Mouse (Mus musculus) stomach, embryonic 16.5 days (tissue): ENCODE data around the gene Nlrp3. TPM values are rescaled to one million over a fixed set of nuclear protein-coding genes. Genes with fewer than 3 reads are reported as not detected.

ENCODE experiments used
- ATAC-seq: fragments of 200-750 bp; cut with Nextera tagmentation; 2 replicates; pipeline ENCODE4 v1.8.0; 2017; ENCODE audit warnings: moderate number of reproducible peaks, moderate TSS enrichment; ENCODE audit not compliant: insufficient read depth, low FRiP score
- H3K27ac ChIP-seq: fragments of 300-500 bp; sonication (generic); 2 replicates; pipeline ENCODE4 v1.5.1; 2014; ENCODE audit warnings: low read length
- H3K27me3 ChIP-seq: fragments of 300-500 bp; sonication (generic); 2 replicates; pipeline ENCODE4 v1.6.1; 2014; ENCODE audit warnings: low read length, control low read depth, mixed read lengths; ENCODE audit not compliant: control insufficient read depth, insufficient read depth
- H3K36me3 ChIP-seq: fragments of 300-500 bp; sonication (generic); 2 replicates; pipeline ENCODE4 v1.6.1; 2014; ENCODE audit warnings: low read length; ENCODE audit not compliant: control insufficient read depth, insufficient read depth
- H3K4me1 ChIP-seq: fragments of 300-500 bp; sonication (generic); 2 replicates; pipeline ENCODE4 v1.6.1; 2014; ENCODE audit warnings: low read length, control low read depth, mixed read lengths; ENCODE audit not compliant: control insufficient read depth, insufficient read depth
- H3K4me2 ChIP-seq: fragments of 300-500 bp; sonication (generic); 2 replicates; pipeline ENCODE4 v1.6.1; 2014; ENCODE audit warnings: low read depth, low read length, mixed read lengths
- H3K4me3 ChIP-seq: fragments of 300-500 bp; sonication (generic); replicated peaks from 2 replicates; pipeline ENCODE4 v1.5.1; 2014; ENCODE audit warnings: mild to moderate bottlenecking, low read length
- H3K9ac ChIP-seq: fragments of 300-500 bp; sonication (generic); 2 replicates; pipeline ENCODE4 v1.6.1; 2014; ENCODE audit warnings: low read length
- H3K9me3 ChIP-seq: fragments of 300-500 bp; sonication (generic); replicated peaks from 2 replicates; pipeline ENCODE4 v1.6.1; 2016; ENCODE audit warnings: low read length, control low read depth; ENCODE audit not compliant: control insufficient read depth
- WGBS: fragments of 180-500 bp; shearing (Covaris S2); extraction: QIAGEN DNeasy Blood & Tissue Kit; methylation state at CpG from one replicate; pipeline ENCODE4 v1.1.7; 2014; 5-methylcytosine and 5-hydroxymethylcytosine counted together
- polyA plus RNA-seq: library from polyadenylated mRNA; unstranded; fragments of >200 nt; fragmentation: Nextera tagmentation; extraction: Ambion mirVana; gene quantifications from 2 replicates; pipeline ENCODE4 v1.2.1, GENCODE M21; 2015

The Nlrp3 gene
- polyA plus RNA-seq, 1 experiment from 2014 or later: 0.62 TPM

DNA sequence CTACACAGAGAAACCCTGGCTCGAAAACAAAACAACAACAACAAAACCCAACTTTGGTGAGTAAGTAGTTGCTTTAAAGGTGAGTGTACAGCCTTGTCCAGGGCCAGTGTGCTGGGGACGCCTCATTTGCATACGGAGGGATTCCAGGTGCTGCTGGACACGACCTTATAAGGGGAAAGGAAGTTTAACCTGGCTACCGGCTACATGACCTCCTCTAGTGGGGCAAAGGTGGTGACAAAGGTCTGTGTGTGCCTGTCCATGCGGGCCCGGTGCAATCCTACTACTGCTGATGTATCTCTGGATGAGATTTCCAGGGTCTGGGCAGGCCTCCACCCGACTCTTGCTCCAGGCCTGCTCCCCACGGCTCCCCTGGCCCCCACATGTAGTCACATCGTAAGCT, 28.6 kb upstream of the Nlrp3 start:
- 86% methylated on average over 10 of the region's 10 CpGs for WGBS
- no peak for ATAC-seq

DNA sequence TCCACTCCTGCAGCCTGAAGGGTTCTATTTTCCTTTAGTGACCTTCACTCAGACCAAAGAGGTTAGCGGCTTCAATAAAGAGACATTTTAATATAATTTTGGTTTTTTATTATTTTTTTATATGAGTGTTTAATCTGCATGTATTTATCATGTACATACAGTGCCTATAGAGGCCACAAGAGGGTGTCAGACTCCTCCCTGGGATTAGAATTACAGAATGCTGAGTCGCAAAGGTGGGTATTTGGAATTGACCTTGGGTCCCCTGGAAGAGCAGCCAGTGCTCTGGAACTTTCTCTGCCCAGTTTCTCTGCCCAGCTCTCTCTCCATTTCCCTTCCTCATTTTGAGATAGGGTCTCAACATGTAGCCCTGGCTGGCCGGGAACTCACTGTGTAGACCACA, 27.8 kb upstream of the Nlrp3 start:
- no peak for ATAC-seq
- Histone ChIP-seq H3K27me3 (no peaks in the 10 kb centered on the region), H3K4me2 (no peak overlapping the region), H3K4me1 (no peaks in the 10 kb centered on the region), H3K36me3 (no peaks in the 10 kb centered on the region), H3K9ac (no peak overlapping the region), H3K27ac (no peak overlapping the region), H3K9me3 (no peaks in the 10 kb centered on the region), H3K4me3 (no peak overlapping the region)
- WGBS: 77% methylated on average over 3 of the region's 3 CpGs

More for the DNA sequence above, 28.6 kb upstream of the Nlrp3 start:
- no peaks in the 10 kb centered on the region for H3K36me3 ChIP-seq
- no peak overlapping the region for H3K27ac ChIP-seq
- no peaks in the 10 kb centered on the region for H3K27me3 ChIP-seq
- H3K9me3 ChIP-seq: no peaks in the 10 kb centered on the region
- H3K9ac ChIP-seq: no peak overlapping the region
- H3K4me2 ChIP-seq: no peak overlapping the region
- H3K4me3 ChIP-seq: no peak overlapping the region
- peaks cover under 1% of the 10 kb centered on the region; the same call in 1 of the 2 replicates for H3K4me1 ChIP-seq

DNA sequence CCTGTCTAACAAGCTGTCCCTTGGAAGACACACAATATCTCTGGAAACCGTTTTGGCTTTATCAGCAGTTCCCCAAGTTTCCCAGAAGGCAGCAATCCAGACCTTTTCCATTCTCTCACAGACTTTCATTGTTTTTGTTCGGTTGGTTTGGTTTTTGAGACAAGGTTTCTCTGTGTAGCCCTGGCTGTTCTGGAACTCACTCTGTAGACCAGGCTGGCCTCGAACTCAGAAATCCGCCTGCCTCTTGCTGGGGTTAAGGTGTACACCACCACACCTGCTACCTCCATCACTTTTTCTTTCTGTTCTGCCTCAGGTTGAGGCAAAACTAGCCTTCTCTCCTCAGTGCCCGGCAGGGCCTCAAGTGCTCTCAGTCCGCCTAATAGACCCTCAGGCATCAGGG, 27.0 kb upstream of the Nlrp3 start:
- Histone ChIP-seq H3K4me2 (no peak overlapping the region), H3K9me3 (no peaks in the 10 kb centered on the region), H3K4me3 (no peak overlapping the region), H3K27me3 (no peaks in the 10 kb centered on the region), H3K9ac (no peak overlapping the region), H3K4me1 (no peaks in the 10 kb centered on the region), H3K36me3 (no peaks in the 10 kb centered on the region), H3K27ac (no peak overlapping the region)
- no peak for ATAC-seq
- WGBS: 61% methylated on average over 6 of the region's 6 CpGs

DNA sequence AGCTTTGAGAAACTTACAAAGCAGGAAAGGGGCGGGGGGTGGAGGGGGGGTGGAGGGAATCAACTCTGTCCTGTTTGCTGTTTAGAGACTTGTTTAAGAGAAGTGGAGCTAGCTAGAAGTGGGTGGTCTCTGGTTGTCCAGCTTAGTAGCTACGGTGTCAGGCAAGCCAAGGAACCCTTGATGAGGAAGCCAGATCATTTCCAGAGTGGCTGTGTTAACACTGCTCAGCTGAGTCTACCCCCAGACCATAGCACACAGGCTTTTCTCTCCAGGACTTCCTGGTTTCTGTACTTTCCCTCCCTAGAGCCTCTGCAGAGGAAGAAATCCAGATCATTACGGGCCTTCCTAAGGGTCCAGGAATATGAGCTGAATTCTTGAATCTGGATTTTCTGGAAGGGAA, 26.6 kb upstream of the Nlrp3 start:
- H3K4me3 ChIP-seq: no peak overlapping the region
- WGBS: 54% methylated on average over 3 of the region's 3 CpGs
- H3K27me3 ChIP-seq: no peaks in the 10 kb centered on the region
- no peak overlapping the region for H3K9ac ChIP-seq
- H3K4me1 ChIP-seq: no peaks in the 10 kb centered on the region
- H3K36me3 ChIP-seq: no peaks in the 10 kb centered on the region
- no peak overlapping the region for H3K4me2 ChIP-seq
- no peak overlapping the region for H3K27ac ChIP-seq
- ATAC-seq: 0 out of 2 replicates have a peak, but pooled peaks have one; percentile 26
- H3K9me3 ChIP-seq: no peaks in the 10 kb centered on the region

DNA sequence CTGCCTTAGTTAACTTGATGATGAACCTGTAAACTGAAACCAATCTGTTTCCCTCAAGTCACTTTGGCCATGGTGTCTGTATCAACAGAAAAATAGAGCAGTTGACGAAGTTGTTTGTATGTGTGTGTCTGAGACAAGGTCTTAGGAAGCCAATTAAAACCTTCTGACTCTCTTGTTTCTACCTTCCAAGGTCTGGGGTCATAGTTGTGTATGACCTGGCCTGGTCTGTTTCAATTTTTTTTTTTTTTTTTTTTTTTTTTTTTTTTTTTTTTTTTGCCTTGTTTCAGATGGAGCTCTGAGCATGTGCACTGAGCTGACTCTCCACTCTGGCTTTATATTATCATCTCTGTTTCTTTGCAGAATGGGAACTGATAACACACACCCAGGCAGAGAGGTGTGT, 23.9 kb upstream of the Nlrp3 start:
- no peaks in the 10 kb centered on the region for H3K36me3 ChIP-seq
- WGBS: 100% methylated on average over 1 of the region's 1 CpGs
- ATAC-seq: no peak
- no peaks in the 10 kb centered on the region for H3K27me3 ChIP-seq
- no peak overlapping the region for H3K27ac ChIP-seq
- no peaks in the 10 kb centered on the region for H3K9me3 ChIP-seq
- H3K4me1 ChIP-seq: no peaks in the 10 kb centered on the region
- H3K4me3 ChIP-seq: no peak overlapping the region
- no peak overlapping the region for H3K9ac ChIP-seq
- no peak overlapping the region for H3K4me2 ChIP-seq

DNA sequence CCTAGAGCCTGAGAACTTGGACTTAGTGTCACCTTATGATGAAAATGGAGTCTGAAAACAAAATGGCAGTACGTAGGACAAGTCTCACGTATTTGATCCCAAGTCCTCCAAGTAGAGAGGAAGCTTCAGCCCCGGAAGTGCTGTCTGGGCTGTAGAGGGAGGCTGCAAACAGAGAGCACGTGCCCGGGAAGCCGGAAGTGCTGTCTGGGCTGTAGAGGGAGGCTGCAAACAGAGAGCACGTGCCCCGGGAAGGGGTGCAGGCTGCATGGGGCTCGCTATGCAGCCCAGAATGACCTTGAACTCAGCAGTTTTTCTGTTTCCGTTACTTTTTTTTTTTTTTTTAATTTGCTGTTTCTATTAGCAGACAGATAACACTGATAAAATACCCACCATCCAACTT, 23.1 kb upstream of the Nlrp3 start:
- no peak overlapping the region for H3K4me3 ChIP-seq
- H3K9me3 ChIP-seq: no peaks in the 10 kb centered on the region
- no peaks in the 10 kb centered on the region for H3K27me3 ChIP-seq
- no peaks in the 10 kb centered on the region for H3K36me3 ChIP-seq
- no peak overlapping the region for H3K27ac ChIP-seq
- H3K4me2 ChIP-seq: no peak overlapping the region
- H3K9ac ChIP-seq: no peak overlapping the region
- ATAC-seq: no peak
- 54% methylated on average over 10 of the region's 10 CpGs for WGBS
- H3K4me1 ChIP-seq: no peaks in the 10 kb centered on the region

DNA sequence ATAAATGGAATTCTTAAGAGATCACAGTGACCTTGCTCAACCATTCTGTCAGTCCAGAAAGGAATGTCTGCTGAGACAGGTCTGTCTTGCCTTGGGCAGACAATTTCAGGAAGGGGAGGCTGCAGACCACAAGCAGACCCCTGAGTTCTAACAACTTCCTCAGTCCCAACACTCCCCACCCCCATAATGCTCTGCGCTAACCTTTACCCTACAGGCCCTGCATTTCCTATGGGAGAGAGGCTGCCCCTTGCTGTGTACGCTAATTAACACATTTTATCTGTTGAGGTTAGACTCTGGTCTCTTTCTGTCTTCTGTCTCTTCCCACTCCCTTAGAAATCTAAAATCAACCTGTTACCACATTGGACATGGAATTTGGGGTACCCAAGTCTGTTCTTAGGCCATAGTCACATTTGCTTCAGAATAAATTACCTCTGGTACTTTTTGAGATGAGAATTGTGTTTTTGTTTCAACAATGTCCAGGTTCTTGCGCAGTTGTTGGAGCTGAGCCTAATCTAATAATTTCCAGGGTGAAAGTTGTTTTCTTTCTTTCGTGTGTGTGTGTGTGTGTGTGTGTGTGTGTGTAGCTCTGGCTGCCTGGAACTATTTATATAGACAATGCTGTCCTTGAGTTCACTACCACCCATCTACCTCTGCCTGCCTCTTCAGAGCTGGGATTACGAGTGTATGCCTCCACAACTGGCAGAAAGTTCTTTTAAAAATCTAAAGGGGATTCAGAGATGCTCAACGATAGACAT, 21.4 kb upstream of the Nlrp3 start:
- Histone ChIP-seq H3K9me3 (no peaks in the 10 kb centered on the region), H3K4me1 (no peaks in the 10 kb centered on the region), H3K9ac (no peak overlapping the region), H3K27me3 (no peaks in the 10 kb centered on the region), H3K4me2 (no peak overlapping the region), H3K27ac (peak overlapping the region; percentile 81), H3K4me3 (no peak overlapping the region), H3K36me3 (no peaks in the 10 kb centered on the region)
- no peak for ATAC-seq
- 64% methylated on average over 6 of the region's 6 CpGs for WGBS

DNA sequence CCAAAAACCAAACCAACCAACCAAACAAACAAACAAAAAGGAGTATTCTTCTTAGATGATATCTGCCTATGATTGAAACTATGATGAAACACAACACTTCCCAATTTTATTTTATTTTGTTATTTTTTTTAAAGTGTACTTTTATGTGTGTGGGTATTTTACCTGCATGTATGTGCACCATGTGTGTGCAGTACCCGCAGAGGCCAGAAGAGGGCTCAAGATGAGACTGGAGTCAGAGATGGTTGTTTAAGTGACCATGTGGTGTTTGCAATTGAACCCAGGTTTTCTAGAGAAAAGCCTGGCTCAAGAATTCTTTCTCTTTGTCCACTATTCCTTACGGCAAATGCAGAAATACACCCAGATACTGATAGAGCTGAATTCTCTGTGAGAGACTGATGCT, 17.2 kb upstream of the Nlrp3 start:
- H3K4me1 ChIP-seq: no peaks in the 10 kb centered on the region
- 95% methylated on average over 2 of the region's 2 CpGs for WGBS

DNA sequence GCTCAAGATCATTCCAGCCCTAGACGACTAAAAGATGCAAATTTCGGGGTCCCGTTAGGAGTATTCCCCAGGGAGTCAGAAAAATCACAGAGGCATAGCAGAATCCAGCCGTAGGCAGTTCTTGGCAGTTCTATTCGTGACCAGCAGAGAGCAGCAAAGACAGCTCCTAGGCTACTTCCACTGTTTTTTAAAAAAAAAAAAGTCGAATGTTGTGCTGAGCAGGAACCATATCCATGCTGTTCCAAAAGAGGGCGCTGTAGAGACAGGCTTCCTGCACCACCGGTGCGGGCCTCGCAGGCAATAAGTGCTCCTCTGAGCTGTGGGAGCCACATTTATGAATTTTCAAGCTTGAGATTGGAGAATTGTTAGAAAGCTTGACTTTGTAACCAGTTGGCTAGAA, 16.1 kb upstream of the Nlrp3 start:
- ATAC-seq: 0 out of 2 replicates have a peak, but pooled peaks have one; percentile 5
- no peaks in the 10 kb centered on the region for H3K27me3 ChIP-seq
- H3K4me3 ChIP-seq: no peak overlapping the region
- H3K4me1 ChIP-seq: no peaks in the 10 kb centered on the region
- H3K9ac ChIP-seq: no peak overlapping the region
- 10% methylated on average over 10 of the region's 10 CpGs for WGBS
- no peak overlapping the region for H3K4me2 ChIP-seq
- no peaks in the 10 kb centered on the region for H3K36me3 ChIP-seq
- H3K9me3 ChIP-seq: no peaks in the 10 kb centered on the region
- no peak overlapping the region for H3K27ac ChIP-seq

More for the DNA sequence above, 17.2 kb upstream of the Nlrp3 start:
- H3K9me3 ChIP-seq: no peaks in the 10 kb centered on the region
- H3K4me3 ChIP-seq: no peak overlapping the region
- no peaks in the 10 kb centered on the region for H3K27me3 ChIP-seq
- H3K36me3 ChIP-seq: no peaks in the 10 kb centered on the region
- no peak overlapping the region for H3K9ac ChIP-seq
- H3K27ac ChIP-seq: no peak overlapping the region
- no peak for ATAC-seq
- no peak overlapping the region for H3K4me2 ChIP-seq
